Mouse (Mus musculus): Measurements from ENCODE around the gene Cradd. TPM values are rescaled to one million over a fixed set of nuclear protein-coding genes. Genes with fewer than 3 reads are reported as not detected.

Gene Cradd
- polyA plus RNA-seq, 1 experiment from 2014 or later = 11.6 TPM

Other genes with a start within 250 kb of the Cradd start
- 133 and 138 TPM in 2 replicates for gene Socs2, start 93.0 kb upstream of the Cradd start, polyA plus RNA-seq (2014; fragmentation: Nextera tagmentation; extraction: Ambion mirVana)
- gene Mrpl42, start 177.8 kb upstream of the Cradd start, polyA plus RNA-seq (2014; fragmentation: Nextera tagmentation; extraction: Ambion mirVana) = 261 and 297 TPM in 2 replicates
- 371 and 400 TPM in 2 replicates for gene Ube2n, start 191.0 kb upstream of the Cradd start, polyA plus RNA-seq (2014; fragmentation: Nextera tagmentation; extraction: Ambion mirVana)
- gene Nudt4, start 240.0 kb upstream of the Cradd start, polyA plus RNA-seq (2014; fragmentation: Nextera tagmentation; extraction: Ambion mirVana) = 98.9 and 102 TPM in 2 replicates

Data from hindbrain, embryonic 14.5 days (tissue).